Mouse (Mus musculus) kidney, postnatal 10 days (tissue): Measurements from ENCODE around the gene Cers5.
"Not testable (repeated sequence)": the region's sequence is repeated elsewhere in the genome, so short reads cannot be mapped to it uniquely, and the experiment has no call there.

ENCODE experiments used
- DNase-seq: peaks from one replicate; pipeline ENCODE4 v3.0.0; 2021; ENCODE audit warnings: mixed read lengths

Gene Cers5

DNA sequence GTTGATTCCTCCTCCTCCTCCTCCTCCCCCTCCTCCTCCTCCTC is at the start of gene Cers5:
Gene Cers5 (minus strand): TSS at position 5 of the 44 bp plus-strand sequence.
- DNase-seq: not testable (repeated sequence)

DNA sequence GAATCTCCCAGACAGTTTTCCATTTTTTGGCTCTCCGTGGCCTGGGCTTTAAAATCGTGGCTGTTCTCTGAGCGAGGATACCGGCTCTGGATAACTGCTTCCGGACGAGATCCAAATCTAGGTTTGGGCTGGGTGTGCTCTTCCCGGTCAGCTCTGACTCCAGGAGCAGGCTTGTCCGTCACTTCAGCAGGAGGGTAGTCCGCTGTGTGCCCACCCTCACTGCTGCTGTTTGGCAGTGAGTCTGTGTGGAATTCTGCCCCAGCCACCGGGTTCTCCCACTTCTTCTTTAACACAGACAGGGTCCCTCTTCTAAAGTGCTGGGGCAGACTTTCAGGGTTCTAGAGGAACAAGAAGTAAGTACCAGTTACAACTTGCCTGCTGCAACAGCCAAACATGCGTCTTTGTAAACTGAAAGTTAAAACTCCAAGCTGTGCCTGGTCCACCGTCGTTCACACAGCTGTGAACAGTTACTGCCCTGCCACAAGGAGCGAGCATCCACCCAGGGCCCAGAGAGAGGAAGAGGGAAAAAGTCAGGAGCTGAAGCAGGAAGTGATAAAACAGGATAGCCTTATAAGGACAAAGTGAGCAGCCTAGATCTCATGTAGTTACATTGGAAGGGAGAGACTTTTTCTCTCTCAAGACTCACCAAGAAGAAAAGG is 47.1 kb upstream of the Cers5 start:
- peak; percentile 78 for DNase-seq

DNA sequence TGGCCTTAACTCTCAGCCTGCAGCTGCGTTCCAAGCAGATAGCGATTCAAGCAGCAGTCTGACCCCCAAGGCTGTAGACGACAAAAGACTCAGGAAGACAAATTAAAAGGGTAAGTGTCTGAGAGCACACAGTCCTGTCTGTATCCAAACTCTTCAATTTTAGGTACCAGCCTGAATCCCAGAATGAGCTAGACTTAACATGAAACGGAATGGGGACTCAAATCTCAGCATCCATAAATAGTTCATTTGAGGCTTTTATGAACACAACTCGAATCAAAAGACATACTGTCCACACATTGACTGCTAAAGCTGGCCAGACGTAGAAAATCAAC is 46.4 kb upstream of the Cers5 start:
- no peak for DNase-seq

DNA sequence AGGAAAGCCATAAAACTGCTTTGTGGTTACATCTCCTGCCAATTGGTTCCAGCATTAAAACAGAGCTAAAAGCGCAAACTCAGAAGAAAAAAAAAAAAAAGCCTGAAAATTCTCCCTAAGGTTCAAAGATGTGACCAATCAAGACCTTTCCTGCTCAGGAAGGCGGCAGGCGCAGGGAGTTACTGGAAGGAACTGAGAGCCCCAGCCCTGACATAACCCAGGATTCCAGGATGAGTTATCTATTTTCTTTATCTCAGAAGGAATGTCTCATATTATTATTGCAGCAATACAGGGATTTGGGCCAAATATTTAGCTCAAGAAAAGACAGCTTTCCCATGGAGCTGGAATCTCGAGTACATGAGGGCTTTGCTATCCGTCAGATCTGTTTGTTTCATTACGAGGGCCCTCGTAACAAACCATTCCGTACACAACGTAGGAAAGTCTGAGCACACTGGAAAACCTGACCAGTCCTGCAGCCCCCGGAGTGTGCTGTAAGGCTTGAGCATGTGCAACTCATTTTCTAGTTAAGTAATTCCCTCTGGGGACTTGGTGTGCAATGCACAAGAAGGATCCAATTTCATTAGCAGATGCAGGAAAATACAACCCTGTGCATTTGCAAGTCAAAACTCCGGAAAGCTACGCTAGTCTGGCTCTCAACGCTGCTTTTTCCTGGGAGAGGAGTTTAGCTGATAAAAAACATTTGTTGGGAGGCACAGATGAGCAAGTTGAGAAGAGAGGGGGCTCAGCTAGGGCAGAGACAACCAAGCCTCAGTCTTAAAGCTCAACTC is 45.8 kb upstream of the Cers5 start:
- DNase-seq: peak; percentile 66

DNA sequence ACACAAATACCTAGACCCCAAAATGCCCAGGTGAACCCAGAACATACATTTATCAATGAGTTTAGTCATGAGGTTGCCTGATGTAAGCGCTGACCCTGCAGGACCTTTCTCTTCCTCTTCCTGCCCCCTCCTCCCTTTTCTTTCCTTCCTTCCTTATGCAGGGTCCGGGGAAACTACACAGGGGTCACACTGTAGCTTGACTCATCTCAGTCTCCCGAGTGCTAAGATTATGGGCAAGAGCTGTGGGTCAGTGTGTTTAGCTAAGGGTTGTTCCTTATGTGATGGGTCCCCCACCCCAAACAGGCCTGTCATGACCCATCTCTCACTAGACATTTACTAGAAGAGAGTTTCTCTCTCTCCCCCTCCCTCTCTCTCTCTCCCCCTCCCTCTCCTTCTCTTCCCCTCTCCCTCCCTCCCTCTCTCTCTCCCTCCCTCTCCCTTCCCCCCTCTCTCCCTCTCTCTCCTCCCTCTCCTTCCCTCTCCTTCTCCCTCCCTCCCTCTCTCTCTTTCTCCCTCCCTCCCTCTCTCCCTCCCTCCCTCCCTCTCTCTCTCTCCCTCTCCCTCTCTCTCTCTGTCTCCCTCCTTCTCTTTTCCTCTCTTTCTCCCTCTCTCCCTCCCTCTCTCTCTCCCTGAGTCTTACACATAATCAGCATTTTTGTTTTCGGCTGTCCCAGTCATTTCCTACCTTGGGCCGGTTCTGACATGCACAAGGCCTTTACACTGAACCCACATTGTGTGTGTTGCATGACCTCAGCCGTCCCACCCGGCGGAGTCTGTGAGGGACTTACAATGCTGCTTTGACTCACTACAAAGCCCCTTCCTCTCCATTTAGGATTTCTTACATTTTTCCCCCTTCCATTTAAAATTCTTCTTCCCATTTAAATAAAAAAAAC is 44.9 kb upstream of the Cers5 start:
- DNase-seq: no peak

DNA sequence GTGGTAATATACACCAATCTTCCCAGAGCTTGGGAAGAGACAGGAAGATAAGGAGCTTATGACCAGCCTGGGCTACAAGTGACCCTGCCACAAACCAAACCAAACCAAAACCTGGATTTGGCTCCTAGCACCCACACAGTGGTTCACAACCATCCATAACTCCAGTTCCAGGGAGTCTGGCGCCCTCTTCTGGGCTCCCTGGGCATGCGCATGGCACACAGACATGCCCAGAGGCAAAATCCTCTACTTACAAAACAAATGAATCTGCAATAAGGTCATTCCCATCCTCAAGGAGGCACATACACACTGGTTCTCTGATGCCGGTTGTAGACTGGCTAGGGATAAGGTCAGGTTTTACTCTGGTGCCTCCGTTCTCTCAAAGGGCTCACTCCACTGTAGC is 43.3 kb upstream of the Cers5 start:
- no peak for DNase-seq

DNA sequence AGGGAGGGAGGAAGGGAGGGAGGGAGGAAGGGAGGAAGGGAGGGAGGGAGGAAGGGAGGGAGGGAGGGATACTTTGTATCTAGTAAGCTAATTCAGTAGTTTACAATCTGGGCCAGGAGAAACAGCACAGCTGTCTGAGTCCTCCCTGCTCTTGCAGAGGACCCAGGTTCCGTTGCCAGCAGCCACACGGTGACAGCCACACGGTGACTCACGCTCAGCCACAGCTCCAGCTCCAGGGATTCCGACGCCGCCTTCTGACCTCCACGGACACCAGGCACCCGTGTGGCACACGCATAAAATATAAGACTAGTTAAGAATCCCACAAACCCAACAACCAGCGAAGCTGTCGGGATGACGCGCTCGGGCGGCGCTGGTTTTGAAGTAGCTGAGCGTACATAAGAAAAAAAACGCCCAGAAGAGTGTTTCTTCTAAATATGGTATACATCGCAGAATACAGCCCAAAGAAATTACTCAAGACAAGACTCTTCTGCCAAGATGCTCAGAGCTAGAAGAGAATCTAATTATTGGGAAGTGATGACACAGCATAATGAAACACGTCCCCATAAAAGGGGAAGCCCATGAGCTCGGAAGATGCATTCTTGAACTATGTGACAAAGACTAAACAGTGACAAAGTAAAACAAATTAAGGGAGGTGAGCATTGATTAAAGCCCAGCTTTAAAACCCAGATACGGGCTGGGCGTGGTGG is 42.0 kb upstream of the Cers5 start:
- DNase-seq: peak; percentile 45

DNA sequence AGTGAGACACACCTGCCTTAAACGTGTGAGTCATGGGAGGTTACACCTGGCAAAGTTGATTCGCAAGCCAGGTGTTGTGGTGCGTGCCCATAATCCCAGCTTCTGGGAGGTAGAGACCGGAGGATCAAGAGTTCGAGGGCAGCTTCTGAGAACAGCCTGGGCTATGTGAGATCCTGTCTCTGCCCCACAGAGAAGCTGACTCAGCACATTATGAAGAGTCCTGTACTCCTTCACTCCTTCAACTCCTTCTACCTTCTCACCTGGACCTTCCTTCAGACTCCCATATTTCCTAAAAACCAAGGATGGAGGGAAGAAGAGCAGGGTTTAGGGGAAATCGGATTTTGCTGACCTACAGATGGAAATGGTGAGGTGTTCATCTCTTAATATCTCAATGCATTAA is 41.0 kb upstream of the Cers5 start:
- DNase-seq: no peak

DNA sequence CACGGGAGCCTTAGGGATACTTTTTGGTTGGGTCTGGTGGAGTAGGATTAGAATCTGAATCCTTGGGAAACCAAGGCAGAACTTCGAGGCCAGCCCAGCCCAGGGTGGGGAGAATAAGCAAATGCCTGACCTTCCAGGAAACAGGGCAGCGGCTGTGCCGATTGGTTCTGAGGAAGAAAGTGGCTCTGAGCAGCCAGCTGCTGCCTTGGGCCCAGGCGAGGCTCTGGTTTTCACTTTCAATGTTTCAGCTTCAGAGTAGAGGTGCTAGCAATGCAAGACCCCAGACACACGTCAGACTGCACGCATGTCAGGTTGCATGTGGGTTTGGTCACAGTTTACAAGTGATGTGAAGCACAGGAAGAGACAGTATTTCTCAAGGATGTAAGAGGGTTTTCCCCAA is 39.4 kb upstream of the Cers5 start:
- DNase-seq: no peak

DNA sequence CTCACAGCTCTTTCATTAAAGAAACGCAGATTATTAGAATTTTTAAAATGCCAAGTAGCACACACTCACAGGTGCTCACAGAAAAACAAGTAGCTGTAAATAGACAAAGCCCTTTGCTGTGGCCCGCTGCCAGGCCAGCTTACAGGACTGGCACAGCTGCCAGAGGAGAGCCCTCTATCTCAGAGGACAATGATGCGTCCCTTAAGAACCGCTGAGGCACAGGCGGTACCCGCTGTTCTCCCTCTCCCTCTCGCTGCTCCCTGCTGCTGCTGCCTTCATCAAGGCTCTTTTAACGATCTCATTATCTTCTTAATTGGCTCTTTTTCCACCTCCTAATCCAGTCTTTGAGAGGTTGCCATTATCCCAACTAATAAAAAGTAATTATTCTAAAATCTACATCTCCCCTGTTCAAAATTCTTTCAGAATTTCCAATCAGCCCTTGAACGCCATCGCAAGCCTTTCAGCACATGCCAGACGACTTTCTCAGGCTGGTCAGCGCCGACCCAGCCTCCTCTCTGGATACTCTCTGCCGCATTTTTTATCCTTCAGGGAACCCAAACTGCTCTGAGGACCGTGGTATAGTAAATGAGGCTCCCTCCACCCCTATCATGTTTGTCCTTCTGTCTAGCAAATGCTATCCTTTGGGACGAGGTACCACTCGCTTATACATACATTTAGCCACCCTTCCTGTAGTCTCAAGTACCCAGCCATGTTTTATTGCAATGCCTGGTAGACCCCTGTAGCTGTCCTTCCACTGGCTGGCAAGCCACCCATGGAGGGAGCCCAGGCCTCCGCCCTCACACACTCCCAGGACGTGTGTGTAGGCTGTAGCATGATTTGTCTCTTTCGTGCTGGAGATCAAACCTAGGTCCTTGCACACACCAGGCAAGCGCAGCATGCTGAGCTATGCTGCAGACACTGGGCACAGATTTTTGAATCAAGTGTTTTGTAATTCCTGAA is 35.4 kb upstream of the Cers5 start:
- no peak for DNase-seq

DNA sequence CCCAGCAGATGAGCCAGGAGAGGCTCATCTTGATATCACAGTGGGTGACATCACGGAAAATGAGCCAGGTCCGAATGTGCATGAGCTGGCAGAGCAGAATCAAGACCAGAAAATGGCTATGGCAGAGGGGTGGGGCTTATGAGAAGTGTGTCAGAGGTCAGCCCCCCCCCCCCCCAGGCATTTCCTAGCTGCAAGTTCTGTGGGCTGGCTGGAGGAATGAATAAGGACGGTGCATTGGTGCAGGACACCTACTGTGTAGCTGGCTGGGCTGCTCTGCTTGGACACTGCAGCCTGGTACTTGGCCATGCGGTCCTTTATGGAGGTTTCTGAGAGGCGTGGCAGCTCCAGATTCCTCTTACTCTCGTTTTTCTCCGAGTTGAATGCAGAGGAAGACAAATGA is 33.5 kb upstream of the Cers5 start:
- DNase-seq: no peak

DNA sequence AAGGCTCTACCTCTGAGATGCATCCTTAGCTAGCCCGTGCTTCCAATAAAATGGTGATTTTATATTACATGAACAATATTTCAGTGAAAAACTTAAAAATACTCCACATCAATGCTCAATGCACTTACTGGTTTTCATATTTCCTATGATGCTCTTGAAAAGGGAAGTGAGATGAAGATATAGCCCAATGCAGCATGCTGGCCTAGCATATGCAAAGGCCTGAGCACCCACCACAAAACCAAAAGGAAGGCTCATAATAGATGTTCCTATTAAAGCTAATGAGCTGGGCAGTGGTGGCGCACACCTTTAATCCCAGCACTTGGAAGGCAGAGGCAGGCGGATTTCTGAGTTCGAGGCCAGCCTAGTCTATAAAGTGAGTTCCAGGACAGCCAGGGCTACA is 33.0 kb upstream of the Cers5 start:
- no peak for DNase-seq

DNA sequence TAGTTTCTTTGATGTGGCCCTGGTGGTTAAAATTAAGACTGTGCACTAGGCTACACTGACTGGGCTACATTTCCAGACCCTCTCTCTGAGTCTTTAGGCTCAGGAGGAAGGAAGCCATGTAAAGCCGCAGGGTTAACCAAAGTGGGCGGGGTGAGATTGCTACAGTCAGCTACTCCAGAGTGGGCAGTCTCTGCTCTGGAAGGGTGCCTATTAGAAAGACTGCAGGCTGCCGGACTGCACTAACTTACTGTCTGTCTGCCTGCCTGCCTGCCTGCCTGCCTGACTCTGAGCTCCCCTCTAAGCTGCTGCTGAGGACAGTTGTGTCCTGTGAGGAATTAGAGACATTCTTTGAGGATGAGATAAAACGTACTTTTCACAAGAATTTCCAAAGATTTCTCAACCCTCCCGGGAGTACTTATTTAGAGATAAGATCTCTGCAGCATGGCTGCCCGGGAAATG is 30.5 kb upstream of the Cers5 start:
- DNase-seq: peak; percentile 61

DNA sequence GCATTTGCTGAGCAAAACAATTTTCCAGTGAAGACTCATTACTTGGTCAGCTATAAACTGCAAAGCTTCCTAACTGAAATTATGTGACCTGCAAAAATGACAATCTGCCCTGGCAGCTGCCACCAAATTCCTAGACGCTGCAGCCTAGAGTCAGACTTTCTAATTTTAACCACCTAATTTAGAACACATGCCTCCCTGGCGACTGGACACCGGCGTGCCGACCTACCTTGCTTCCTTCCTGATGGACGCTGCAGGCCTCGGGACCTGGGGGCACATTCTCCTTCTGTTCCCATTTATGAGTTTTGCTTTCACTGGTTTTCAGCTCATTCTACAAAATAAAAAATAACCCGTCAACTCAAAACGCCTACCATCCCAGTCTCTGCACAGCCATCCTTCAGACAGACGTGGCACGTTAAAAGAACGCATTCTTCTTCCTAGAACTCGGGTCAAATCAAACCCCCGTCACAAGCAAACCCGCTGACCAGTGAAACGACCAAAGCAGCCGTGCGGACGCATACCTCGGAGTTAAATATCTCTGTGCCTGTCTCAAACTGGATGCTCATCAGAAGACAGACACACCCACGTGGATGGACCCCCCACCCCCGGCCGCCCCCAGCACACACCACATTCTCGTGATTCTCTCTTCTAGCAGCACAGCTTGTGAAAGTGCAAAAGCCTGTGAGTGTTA is 29.3 kb upstream of the Cers5 start:
- DNase-seq: no peak

DNA sequence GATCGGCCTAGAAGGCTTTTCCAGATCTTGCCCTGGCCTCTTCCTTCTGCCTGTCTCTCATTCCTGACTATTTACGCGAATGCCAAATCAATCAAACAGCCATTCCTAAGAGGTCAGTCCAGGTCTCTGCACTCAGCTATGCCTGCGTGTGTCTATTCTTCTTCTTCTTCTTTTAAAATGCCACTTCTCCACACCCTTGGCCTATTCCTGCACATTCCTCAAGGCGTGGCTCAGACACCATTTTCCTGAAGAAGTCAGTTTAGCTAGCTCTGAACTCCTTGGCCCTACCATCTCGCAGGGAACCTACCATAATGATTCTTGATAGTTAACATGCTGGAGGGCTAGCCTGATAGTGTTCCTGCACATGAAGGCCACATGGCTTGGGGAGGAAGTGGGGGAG is 27.0 kb upstream of the Cers5 start:
- no peak for DNase-seq

DNA sequence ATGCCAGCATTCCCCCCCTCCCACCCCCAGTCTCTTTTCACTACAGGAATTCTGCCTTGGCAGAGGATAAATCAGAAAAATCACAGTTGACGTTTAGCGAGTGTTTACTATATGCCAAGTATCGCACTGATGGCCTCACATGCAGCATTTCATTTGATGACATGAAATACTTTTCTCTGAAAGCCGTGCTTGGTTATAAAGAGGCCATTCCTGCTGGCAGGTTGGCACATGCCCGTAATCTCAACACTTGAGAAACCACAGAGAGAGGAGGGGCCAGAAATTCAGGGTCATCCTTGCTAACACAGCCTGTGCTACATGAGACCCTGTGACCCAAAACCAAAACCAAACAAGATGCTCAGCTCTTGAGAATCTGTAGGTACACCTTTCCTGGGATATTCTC is 25.2 kb upstream of the Cers5 start:
- no peak for DNase-seq

DNA sequence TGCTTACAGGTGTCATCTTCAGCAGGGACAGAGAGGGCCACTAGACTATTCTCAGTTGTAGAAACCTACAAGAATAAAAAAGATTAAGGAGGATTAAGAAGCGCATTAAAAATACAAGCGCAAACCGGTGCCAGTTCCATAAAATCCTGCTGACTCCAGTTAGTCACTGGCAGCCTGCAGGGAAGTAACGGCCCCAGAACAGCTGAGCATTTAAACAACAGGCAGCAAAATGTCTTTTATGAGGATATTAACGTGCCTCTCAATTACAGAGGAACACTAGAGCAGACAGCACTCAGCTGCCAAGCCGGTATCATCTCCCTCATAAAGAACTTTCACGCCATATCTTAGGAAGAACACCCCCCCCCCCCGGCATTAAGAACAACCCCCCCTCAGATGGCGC is 24.1 kb upstream of the Cers5 start:
- DNase-seq: peak; percentile 37

DNA sequence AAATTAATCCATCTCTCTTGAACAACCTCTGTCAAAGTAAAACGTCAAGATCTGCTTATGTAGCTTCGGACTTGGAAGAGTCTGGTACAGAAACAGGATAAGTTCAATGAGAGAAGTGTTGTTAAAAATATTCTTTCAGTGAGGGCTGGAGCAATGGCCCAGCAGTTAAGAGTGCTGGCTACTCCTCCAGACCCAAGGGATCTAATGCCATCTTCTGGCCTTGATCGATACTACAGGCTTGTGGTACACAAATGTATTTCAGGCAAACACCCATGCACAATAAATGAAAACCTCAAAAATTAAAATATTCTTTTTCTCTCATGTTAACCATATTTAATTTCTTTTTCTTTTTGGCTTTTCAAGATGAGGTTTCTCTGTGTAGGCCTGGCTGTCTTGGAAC is 23.4 kb upstream of the Cers5 start:
- peak; percentile 51 for DNase-seq

DNA sequence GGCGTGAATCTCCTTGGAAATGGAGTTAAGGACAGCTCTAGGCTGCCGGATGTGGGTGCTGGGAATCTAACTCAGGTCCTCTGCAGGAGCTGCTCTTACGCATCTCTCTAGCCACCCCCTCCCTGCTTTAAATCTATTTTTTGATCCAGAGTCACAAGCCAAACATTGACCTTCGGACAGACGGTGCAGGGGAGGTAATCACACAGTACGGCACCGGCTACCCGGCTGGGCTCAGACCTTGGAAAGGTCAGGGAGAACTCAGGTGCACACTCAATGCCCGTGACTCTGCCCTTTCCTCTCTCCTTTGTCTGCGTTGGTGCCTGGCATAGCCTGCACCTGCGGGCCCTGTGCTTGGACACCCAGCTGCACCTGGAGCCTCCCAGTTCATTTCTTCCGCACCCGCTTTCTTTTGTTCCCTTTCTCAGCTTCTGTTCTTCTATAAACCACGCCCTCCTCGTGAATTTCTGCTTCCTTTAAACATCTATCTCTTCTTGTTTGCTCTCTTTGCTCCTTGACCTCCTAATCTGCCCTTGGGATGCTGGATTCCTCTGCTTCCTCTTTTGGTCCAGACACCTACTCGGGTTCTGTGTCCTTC is 19.6 kb upstream of the Cers5 start:
- DNase-seq: no peak

DNA sequence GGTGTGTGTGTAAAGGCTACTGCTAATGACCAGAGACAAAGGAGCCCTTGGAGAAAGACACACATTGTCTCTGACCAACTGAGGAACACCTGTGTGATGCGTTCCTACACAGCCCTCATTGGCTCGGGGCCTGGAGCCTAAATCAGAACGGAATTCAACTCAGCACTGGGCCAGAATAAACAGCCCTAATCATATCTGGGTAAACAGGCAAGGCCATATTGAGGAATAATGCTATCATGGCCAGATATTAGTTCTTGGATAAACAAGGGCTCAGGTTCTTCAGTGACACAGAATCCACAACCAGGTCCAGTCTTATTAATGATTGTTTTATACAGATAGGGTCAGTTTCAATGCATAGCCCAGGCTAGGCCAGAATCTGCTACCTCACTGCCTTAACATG is 18.3 kb upstream of the Cers5 start:
- no peak for DNase-seq

DNA sequence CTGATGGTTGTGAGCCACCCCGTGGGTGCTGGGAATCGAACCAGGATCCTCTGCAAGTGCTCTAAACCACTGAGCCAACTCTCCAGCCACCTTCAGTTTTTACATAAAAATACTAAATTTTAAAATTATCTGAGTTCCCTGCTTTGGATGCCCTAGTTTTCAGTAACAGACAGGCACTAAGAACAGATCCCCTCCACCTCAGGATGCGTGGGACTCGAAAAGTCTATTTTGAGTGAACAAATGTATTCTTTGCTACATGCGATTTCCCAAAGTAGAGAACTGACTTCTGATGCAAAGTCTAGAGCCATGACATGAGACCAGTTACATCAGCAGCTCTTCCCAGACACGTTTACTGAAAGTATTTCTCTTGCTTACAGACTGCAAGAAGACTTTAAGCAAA is 17.8 kb upstream of the Cers5 start:
- DNase-seq: no peak
